Mouse (Mus musculus) megakaryocyte, embryonic 14.5 days (primary cell): Measurements from ENCODE around the gene Exosc5.

Source experiments
- FLI1 ChIP-seq: IDR thresholded peaks from 2 replicates; pipeline ENCODE4 v1.6.1; 2012; ENCODE audit warnings: low read length, inconsistent platforms, mixed read lengths
- GATA1 ChIP-seq: IDR thresholded peaks from 3 replicates; pipeline ENCODE4 v1.6.1; 2012; ENCODE audit warnings: mixed read lengths, low read length, inconsistent platforms, borderline replicate concordance

GRCm38 (mm10) chr7:25676085-25676781, 17.3 kb downstream of the Exosc5 start:
- TF ChIP-seq GATA1 = no peak
- TF ChIP-seq FLI1 = no peak
